Mouse (Mus musculus): ENCODE data around the gene Elf1. TPM values are rescaled to one million over a fixed set of nuclear protein-coding genes. Genes with fewer than 3 reads are reported as not detected.
A peak's percentile ranks its signal among the peaks of the same experiment; 100 is the strongest.

The Elf1 gene
- polyA plus RNA-seq, 1 experiment from 2014 or later = 8.3 TPM

- H3K9ac ChIP-seq (ENCODE audit: low read length) = no peak overlapping the region
- no peaks in the 10 kb centered on the region for H3K36me3 ChIP-seq (ENCODE audit: control insufficient read depth, insufficient read depth, low read length)
- H3K4me3 ChIP-seq (ENCODE audit: low read depth, low read length) = no peak overlapping the region
- no peak overlapping the region for H3K27ac ChIP-seq (ENCODE audit: low read depth, low read length)
- no peaks in the 10 kb centered on the region for H3K27me3 ChIP-seq (ENCODE audit: control insufficient read depth, insufficient read depth, low read length)
- WGBS = 23% methylated on average over 8 of the region's 8 CpGs
- no peaks in the 10 kb centered on the region for H3K9me3 ChIP-seq (ENCODE audit: control insufficient read depth, low read length)
- no peak for DNase-seq (ENCODE audit: low spot score, missing footprints)
- ATAC-seq (ENCODE audit: low FRiP score) = no peak
- no peak overlapping the region; the same call in 1 of the 2 replicates for H3K4me2 ChIP-seq
- peaks cover 14% of the 10 kb centered on the region for H3K4me1 ChIP-seq (ENCODE audit: control insufficient read depth, insufficient read depth, low read length)
Observed at GRCm38 (mm10) chr14:79486617-79486992, 5.6 kb downstream of the Elf1 start.

- H3K4me1 ChIP-seq (ENCODE audit: control insufficient read depth, insufficient read depth, low read length) = peaks cover 14% of the 10 kb centered on the region
- H3K27me3 ChIP-seq (ENCODE audit: control insufficient read depth, insufficient read depth, low read length) = no peaks in the 10 kb centered on the region
- peak overlapping the region; percentile 19 for H3K4me3 ChIP-seq (ENCODE audit: low read depth, low read length)
- no peaks in the 10 kb centered on the region for H3K36me3 ChIP-seq (ENCODE audit: control insufficient read depth, insufficient read depth, low read length)
- no peak overlapping the region for H3K27ac ChIP-seq (ENCODE audit: low read depth, low read length)
- WGBS = 7% methylated on average over 19 of the region's 19 CpGs
- H3K9me3 ChIP-seq (ENCODE audit: control insufficient read depth, low read length) = no peaks in the 10 kb centered on the region
- H3K9ac ChIP-seq (ENCODE audit: low read length) = peak overlapping the region; percentile 42; the same call in 1 of the 2 replicates
- ATAC-seq (ENCODE audit: low FRiP score) (peak; percentile 28; the same call in 1 of the 2 replicates), DNase-seq (ENCODE audit: low spot score, missing footprints) (peak; percentile 92)
- H3K4me2 ChIP-seq = peak overlapping the region; percentile 50
Observed at GRCm38 (mm10) chr14:79486993-79487731, 6.2 kb downstream of the Elf1 start.

GRCm38 (mm10) chr14:79488531-79488930, 7.5 kb downstream of the Elf1 start:
- H3K27me3 ChIP-seq (ENCODE audit: control insufficient read depth, insufficient read depth, low read length) = no peaks in the 10 kb centered on the region
- no peak overlapping the region for H3K9ac ChIP-seq (ENCODE audit: low read length)
- DNase-seq (ENCODE audit: low spot score, missing footprints) (no peak), ATAC-seq (ENCODE audit: low FRiP score) (no peak)
- H3K4me3 ChIP-seq (ENCODE audit: low read depth, low read length) = no peak overlapping the region
- WGBS = 90% methylated on average over 9 of the region's 9 CpGs
- H3K36me3 ChIP-seq (ENCODE audit: control insufficient read depth, insufficient read depth, low read length) = no peaks in the 10 kb centered on the region
- no peak overlapping the region for H3K27ac ChIP-seq (ENCODE audit: low read depth, low read length)
- H3K9me3 ChIP-seq (ENCODE audit: control insufficient read depth, low read length) = no peaks in the 10 kb centered on the region
- H3K4me2 ChIP-seq = no peak overlapping the region
- H3K4me1 ChIP-seq (ENCODE audit: control insufficient read depth, insufficient read depth, low read length) = peaks cover 6% of the 10 kb centered on the region; the same call in 1 of the 2 replicates

- ATAC-seq (ENCODE audit: low FRiP score) (no peak), DNase-seq (ENCODE audit: low spot score, missing footprints) (no peak)
- H3K36me3 ChIP-seq (ENCODE audit: control insufficient read depth, insufficient read depth, low read length) = no peaks in the 10 kb centered on the region
- H3K4me3 ChIP-seq (ENCODE audit: low read depth, low read length) = no peak overlapping the region
- no peak overlapping the region for H3K27ac ChIP-seq (ENCODE audit: low read depth, low read length)
- H3K27me3 ChIP-seq (ENCODE audit: control insufficient read depth, insufficient read depth, low read length) = no peaks in the 10 kb centered on the region
- 91% methylated on average over 12 of the region's 12 CpGs for WGBS
- H3K9ac ChIP-seq (ENCODE audit: low read length) = no peak overlapping the region
- H3K4me2 ChIP-seq = no peak overlapping the region
- no peaks in the 10 kb centered on the region for H3K9me3 ChIP-seq (ENCODE audit: control insufficient read depth, low read length)
- H3K4me1 ChIP-seq (ENCODE audit: control insufficient read depth, insufficient read depth, low read length) = peaks cover 6% of the 10 kb centered on the region; the same call in 1 of the 2 replicates
Observed at GRCm38 (mm10) chr14:79489150-79489549, 8.2 kb downstream of the Elf1 start.

- no peaks in the 10 kb centered on the region for H3K9me3 ChIP-seq (ENCODE audit: control insufficient read depth, low read length)
- no peak overlapping the region for H3K9ac ChIP-seq (ENCODE audit: low read length)
- H3K27me3 ChIP-seq (ENCODE audit: control insufficient read depth, insufficient read depth, low read length) = no peaks in the 10 kb centered on the region
- no peaks in the 10 kb centered on the region for H3K36me3 ChIP-seq (ENCODE audit: control insufficient read depth, insufficient read depth, low read length)
- no peak for ATAC-seq (ENCODE audit: low FRiP score)
- H3K4me3 ChIP-seq (ENCODE audit: low read depth, low read length) = no peak overlapping the region
- no peak overlapping the region for H3K4me2 ChIP-seq
- WGBS = 80% methylated on average over 3 of the region's 3 CpGs
- H3K4me1 ChIP-seq (ENCODE audit: control insufficient read depth, insufficient read depth, low read length) = peaks cover 6% of the 10 kb centered on the region; the same call in 1 of the 2 replicates
- DNase-seq (ENCODE audit: low spot score, missing footprints) = no peak
- no peak overlapping the region for H3K27ac ChIP-seq (ENCODE audit: low read depth, low read length)
Observed at GRCm38 (mm10) chr14:79490246-79490645, 9.3 kb downstream of the Elf1 start.

- Histone ChIP-seq H3K4me2 (no peak overlapping the region), H3K4me1 (ENCODE audit: control insufficient read depth, insufficient read depth, low read length) (no peaks in the 10 kb centered on the region), H3K9ac (ENCODE audit: low read length) (no peak overlapping the region), H3K27ac (ENCODE audit: low read depth, low read length) (no peak overlapping the region), H3K36me3 (ENCODE audit: control insufficient read depth, insufficient read depth, low read length) (no peaks in the 10 kb centered on the region), H3K27me3 (ENCODE audit: control insufficient read depth, insufficient read depth, low read length) (no peaks in the 10 kb centered on the region), H3K9me3 (ENCODE audit: control insufficient read depth, low read length) (no peaks in the 10 kb centered on the region), H3K4me3 (ENCODE audit: low read depth, low read length) (no peak overlapping the region)
- 90% methylated on average over 6 of the region's 6 CpGs for WGBS
- ATAC-seq (ENCODE audit: low FRiP score) = no peak
- DNase-seq (ENCODE audit: low spot score, missing footprints) = no peak
Observed at GRCm38 (mm10) chr14:79494349-79494748, 13.4 kb downstream of the Elf1 start.

GRCm38 (mm10) chr14:79499326-79499725, 18.3 kb downstream of the Elf1 start:
- ATAC-seq (ENCODE audit: low FRiP score) (no peak), DNase-seq (ENCODE audit: low spot score, missing footprints) (no peak)
- no peak overlapping the region for H3K27ac ChIP-seq (ENCODE audit: low read depth, low read length)
- H3K36me3 ChIP-seq (ENCODE audit: control insufficient read depth, insufficient read depth, low read length) = no peaks in the 10 kb centered on the region
- no peaks in the 10 kb centered on the region for H3K9me3 ChIP-seq (ENCODE audit: control insufficient read depth, low read length)
- no peak overlapping the region for H3K4me2 ChIP-seq
- no peaks in the 10 kb centered on the region for H3K4me1 ChIP-seq (ENCODE audit: control insufficient read depth, insufficient read depth, low read length)
- 85% methylated on average over 9 of the region's 9 CpGs for WGBS
- no peak overlapping the region for H3K4me3 ChIP-seq (ENCODE audit: low read depth, low read length)
- H3K9ac ChIP-seq (ENCODE audit: low read length) = no peak overlapping the region
- H3K27me3 ChIP-seq (ENCODE audit: control insufficient read depth, insufficient read depth, low read length) = no peaks in the 10 kb centered on the region

- Histone ChIP-seq H3K9me3 (ENCODE audit: control insufficient read depth, low read length) (no peaks in the 10 kb centered on the region), H3K27ac (ENCODE audit: low read depth, low read length) (no peak overlapping the region), H3K4me3 (ENCODE audit: low read depth, low read length) (no peak overlapping the region), H3K27me3 (ENCODE audit: control insufficient read depth, insufficient read depth, low read length) (no peaks in the 10 kb centered on the region), H3K9ac (ENCODE audit: low read length) (no peak overlapping the region), H3K36me3 (ENCODE audit: control insufficient read depth, insufficient read depth, low read length) (no peaks in the 10 kb centered on the region), H3K4me2 (no peak overlapping the region), H3K4me1 (ENCODE audit: control insufficient read depth, insufficient read depth, low read length) (no peaks in the 10 kb centered on the region)
- no peak for ATAC-seq (ENCODE audit: low FRiP score)
- DNase-seq (ENCODE audit: low spot score, missing footprints) = no peak
- 89% methylated on average over 4 of the region's 4 CpGs for WGBS
Observed at GRCm38 (mm10) chr14:79500756-79501155, 19.8 kb downstream of the Elf1 start.

GRCm38 (mm10) chr14:79503371-79504075, 22.5 kb downstream of the Elf1 start:
- Histone ChIP-seq H3K9me3 (ENCODE audit: control insufficient read depth, low read length) (no peaks in the 10 kb centered on the region), H3K4me1 (ENCODE audit: control insufficient read depth, insufficient read depth, low read length) (no peaks in the 10 kb centered on the region), H3K4me3 (ENCODE audit: low read depth, low read length) (no peak overlapping the region), H3K27me3 (ENCODE audit: control insufficient read depth, insufficient read depth, low read length) (no peaks in the 10 kb centered on the region), H3K4me2 (no peak overlapping the region), H3K36me3 (ENCODE audit: control insufficient read depth, insufficient read depth, low read length) (no peaks in the 10 kb centered on the region), H3K9ac (ENCODE audit: low read length) (no peak overlapping the region), H3K27ac (ENCODE audit: low read depth, low read length) (no peak overlapping the region)
- no peak for DNase-seq (ENCODE audit: low spot score, missing footprints)
- WGBS = 88% methylated on average over 5 of the region's 5 CpGs
- no peak for ATAC-seq (ENCODE audit: low FRiP score)
